Mouse (Mus musculus) limb, embryonic 11.5 days (tissue): ENCODE measurements around the gene Tatdn2. TPM values are rescaled to one million over a fixed set of nuclear protein-coding genes. Genes with fewer than 3 reads are reported as not detected.

Source experiments
- ATAC-seq: fragments of 200-750 bp; cut with Nextera tagmentation; 2 replicates; pipeline ENCODE4 v1.8.0; 2017; ENCODE audit warnings: low read depth; ENCODE audit not compliant: insufficient number of reproducible peaks, low FRiP score, low TSS enrichment
- DNase-seq: peaks from one replicate; pipeline ENCODE4 v3.0.0-alpha.2; 2015; ENCODE audit warnings: low spot score
- H3K27ac ChIP-seq: fragments of 300-500 bp; sonication (generic); replicated peaks from 2 replicates; pipeline ENCODE4 v1.5.1; 2014; ENCODE audit warnings: low read depth, mild to moderate bottlenecking, low read length
- H3K27me3 ChIP-seq: fragments of 300-500 bp; sonication (generic); 2 replicates; pipeline ENCODE4 v1.6.1; 2014; ENCODE audit warnings: mild to moderate bottlenecking, low read length, mixed read lengths; ENCODE audit not compliant: control insufficient read depth, insufficient read depth
- H3K36me3 ChIP-seq: fragments of 300-500 bp; sonication (generic); 2 replicates; pipeline ENCODE4 v1.6.1; 2014; ENCODE audit warnings: mild to moderate bottlenecking, low read length, moderate library complexity, mixed read lengths; ENCODE audit not compliant: control insufficient read depth, insufficient read depth
- H3K4me1 ChIP-seq: fragments of 300-500 bp; sonication (generic); 2 replicates; pipeline ENCODE4 v1.6.1; 2014; ENCODE audit warnings: low read length, mixed read lengths; ENCODE audit not compliant: control insufficient read depth, insufficient read depth
- H3K4me2 ChIP-seq: fragments of 300-500 bp; sonication (generic); 2 replicates; pipeline ENCODE4 v1.6.1; 2014; ENCODE audit warnings: low read depth, mild to moderate bottlenecking, moderate library complexity; ENCODE audit not compliant: severe bottlenecking
- H3K4me3 ChIP-seq: fragments of 300-500 bp; sonication (generic); 2 replicates; pipeline ENCODE4 v1.5.1; 2014; ENCODE audit warnings: low read depth, low read length
- H3K9ac ChIP-seq: fragments of 300-500 bp; sonication (generic); 2 replicates; pipeline ENCODE4 v1.6.1; 2014; ENCODE audit warnings: mild to moderate bottlenecking, low read length
- H3K9me3 ChIP-seq: fragments of 300-500 bp; sonication (generic); 2 replicates; pipeline ENCODE4 v1.6.1; 2016; ENCODE audit warnings: low read length; ENCODE audit not compliant: control insufficient read depth
- WGBS: fragments of 180-500 bp; shearing (Covaris S2); extraction: QIAGEN DNeasy Blood & Tissue Kit; methylation state at CpG from one replicate; pipeline ENCODE4 v1.1.7; 2014; 5-methylcytosine and 5-hydroxymethylcytosine counted together
- polyA plus RNA-seq: library from polyadenylated mRNA; unstranded; fragments of >200 nt; fragmentation: Nextera tagmentation; extraction: Ambion mirVana; gene quantifications from 2 replicates; pipeline ENCODE4 v1.2.1, GENCODE M21; 2014

Tatdn2 gene
- polyA plus RNA-seq, 1 experiment from 2014 or later = 1.1 TPM

DNA sequence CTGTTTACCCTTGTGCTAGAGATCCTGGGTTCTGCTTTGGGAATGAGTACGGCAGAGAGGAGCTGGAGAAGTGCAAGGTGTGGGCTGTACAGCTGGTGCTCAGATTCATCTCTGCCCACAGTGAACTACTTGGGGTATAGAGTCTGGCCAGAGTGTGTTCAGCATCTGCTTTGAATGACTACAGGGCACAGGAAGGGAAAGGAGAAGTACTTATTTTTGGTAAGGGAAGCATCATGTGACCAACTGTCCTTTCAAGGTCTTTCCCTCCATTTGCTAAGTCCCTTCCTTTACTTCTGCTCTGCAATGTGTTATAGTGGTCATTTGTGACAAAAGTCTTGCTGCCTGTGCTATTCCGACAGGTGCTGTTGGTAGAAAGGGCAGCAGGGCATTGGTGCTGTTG is 17.4 kb downstream of the Tatdn2 start:
- Histone ChIP-seq H3K4me3 (no peak overlapping the region), H3K27me3 (no peaks in the 10 kb centered on the region), H3K4me1 (no peaks in the 10 kb centered on the region), H3K9me3 (no peaks in the 10 kb centered on the region), H3K27ac (no peak overlapping the region), H3K9ac (no peak overlapping the region), H3K36me3 (peaks cover 25% of the 10 kb centered on the region), H3K4me2 (no peak overlapping the region)
- 95% methylated on average over 2 of the region's 2 CpGs for WGBS
- ATAC-seq (no peak), DNase-seq (no peak)

DNA sequence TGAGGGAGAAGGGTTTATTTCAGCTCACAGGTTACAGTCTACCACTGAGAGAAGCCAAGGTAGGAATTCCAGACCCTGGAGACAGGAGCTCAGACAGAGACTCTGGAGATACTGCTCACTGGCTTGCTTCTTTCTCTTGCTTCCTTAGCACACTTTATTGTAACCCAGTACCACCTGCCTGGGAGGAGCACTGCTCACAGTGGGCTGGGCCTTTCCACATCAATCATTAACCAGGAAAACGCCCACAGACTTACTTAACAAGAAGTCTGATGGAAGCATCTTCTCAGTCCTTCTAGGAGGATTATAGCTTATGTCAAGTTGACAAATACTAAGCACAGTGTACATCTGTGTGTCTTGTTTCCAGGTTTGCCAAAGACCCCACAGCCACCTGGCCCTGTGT is 17.9 kb downstream of the Tatdn2 start:
- Histone ChIP-seq H3K27ac (no peak overlapping the region), H3K4me2 (no peak overlapping the region), H3K4me1 (no peaks in the 10 kb centered on the region), H3K9me3 (no peaks in the 10 kb centered on the region), H3K27me3 (no peaks in the 10 kb centered on the region), H3K4me3 (no peak overlapping the region), H3K9ac (no peak overlapping the region), H3K36me3 (peaks cover 21% of the 10 kb centered on the region)
- WGBS = 84% methylated on average over 1 of the region's 1 CpGs
- ATAC-seq = no peak
- no peak for DNase-seq

DNA sequence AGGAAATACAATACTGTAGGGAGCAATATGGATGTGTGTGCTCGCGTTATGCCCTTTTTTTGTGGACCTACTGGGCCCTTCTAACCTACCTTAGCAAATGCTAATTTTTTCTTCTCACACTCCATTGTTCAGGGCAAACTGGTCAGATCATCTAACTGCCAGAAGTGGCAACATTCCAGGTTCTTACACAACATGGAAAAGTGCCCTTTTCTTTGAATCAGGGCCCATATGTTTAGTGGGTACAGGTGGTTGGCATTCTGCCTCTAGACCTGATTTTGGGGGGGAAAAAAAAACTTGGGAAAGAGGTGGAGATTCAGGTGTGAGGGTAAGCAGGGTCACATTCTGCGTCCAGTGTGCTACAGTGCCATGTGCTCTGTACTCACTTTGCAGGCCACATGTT is 20.7 kb downstream of the Tatdn2 start:
- H3K9ac ChIP-seq = no peak overlapping the region
- peaks cover 7% of the 10 kb centered on the region for H3K36me3 ChIP-seq
- DNase-seq (no peak), ATAC-seq (no peak)
- no peak overlapping the region for H3K4me2 ChIP-seq
- H3K4me3 ChIP-seq = no peak overlapping the region
- H3K4me1 ChIP-seq = no peaks in the 10 kb centered on the region
- H3K27me3 ChIP-seq = no peaks in the 10 kb centered on the region
- no peak overlapping the region for H3K27ac ChIP-seq
- 90% methylated on average over 3 of the region's 3 CpGs for WGBS
- H3K9me3 ChIP-seq = no peaks in the 10 kb centered on the region

DNA sequence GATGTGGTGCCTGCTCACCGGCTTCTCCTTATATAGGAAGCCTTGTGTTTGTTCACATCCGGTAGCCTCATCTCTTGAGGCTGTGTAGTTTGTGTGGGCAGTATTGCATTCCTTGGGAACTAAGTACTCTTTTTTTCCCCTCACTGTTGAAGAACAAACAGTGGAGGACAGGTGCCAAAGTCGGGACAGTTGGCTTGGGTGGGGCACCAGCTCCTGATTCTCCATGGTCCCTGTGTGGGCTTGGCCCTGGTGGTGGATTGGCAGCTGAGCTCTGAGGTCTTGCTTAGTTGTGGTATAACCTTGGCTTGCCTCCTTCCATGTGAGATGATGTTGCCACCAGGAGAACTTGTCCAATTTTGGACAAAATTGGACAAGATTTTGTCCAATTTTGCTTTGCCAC is 23.0 kb downstream of the Tatdn2 start, which contains the start of gene Ghrl:
Gene Ghrl (minus strand): TSS at position 3 of the 400 bp plus-strand sequence.
- DNase-seq = no peak
- Histone ChIP-seq H3K27me3 (no peaks in the 10 kb centered on the region), H3K4me3 (no peak within 1 kb of the TSS), H3K27ac (no peak within 1 kb of the TSS), H3K9me3 (no peaks in the 10 kb centered on the region), H3K4me2 (no peak within 1 kb of the TSS), H3K9ac (no peak within 1 kb of the TSS), H3K36me3 (peaks cover 5% of the 10 kb centered on the region), H3K4me1 (no peaks in the 10 kb centered on the region)
- 94% methylated on average over 3 of the region's 3 CpGs for WGBS
- ATAC-seq = no peak

DNA sequence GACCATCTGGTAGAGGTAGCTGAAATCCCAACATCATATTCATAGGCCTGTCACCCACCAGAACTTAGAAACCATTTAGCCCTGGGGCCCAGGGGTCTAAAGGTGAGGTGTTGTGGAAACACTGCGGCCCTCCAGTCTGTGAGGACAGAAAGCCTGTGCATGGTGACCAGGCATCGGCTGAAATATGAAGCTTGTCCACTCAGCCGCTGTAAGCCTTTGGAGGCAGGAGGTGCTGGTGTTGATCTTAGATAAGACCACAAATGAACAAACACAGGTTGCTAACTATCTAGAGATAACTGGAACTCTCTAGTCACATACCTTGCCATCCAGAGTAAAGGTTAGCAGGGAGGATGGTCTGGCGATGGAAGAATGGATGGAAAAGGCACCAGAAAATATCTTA is 24.2 kb downstream of the Tatdn2 start:
- H3K9me3 ChIP-seq = no peaks in the 10 kb centered on the region
- no peak overlapping the region for H3K4me2 ChIP-seq
- H3K9ac ChIP-seq = no peak overlapping the region
- no peak for DNase-seq
- WGBS = 90% methylated on average over 4 of the region's 4 CpGs
- no peaks in the 10 kb centered on the region for H3K27me3 ChIP-seq
- no peak overlapping the region for H3K27ac ChIP-seq
- no peaks in the 10 kb centered on the region for H3K4me1 ChIP-seq
- H3K36me3 ChIP-seq = peaks cover 4% of the 10 kb centered on the region
- ATAC-seq = no peak
- H3K4me3 ChIP-seq = no peak overlapping the region

DNA sequence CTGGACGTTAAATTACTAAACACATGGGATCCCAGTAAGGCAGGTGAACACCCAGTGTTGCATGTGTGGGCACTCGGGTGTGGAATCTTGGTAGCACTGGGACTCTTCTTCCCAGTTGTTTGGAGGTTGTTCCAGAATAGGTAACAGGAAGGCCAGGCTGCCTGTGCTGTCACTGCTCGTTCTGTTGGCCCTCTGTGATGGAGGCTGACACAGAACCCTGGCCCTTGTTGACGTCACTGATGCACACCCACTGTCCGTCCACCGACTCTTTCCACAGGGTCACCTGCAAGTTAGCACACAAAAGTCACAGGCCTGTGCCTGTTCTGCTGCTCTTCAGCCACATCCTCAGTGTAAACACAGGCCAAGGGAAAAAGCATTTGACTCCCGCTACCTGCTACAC is 31.3 kb downstream of the Tatdn2 start:
- no peaks in the 10 kb centered on the region for H3K27me3 ChIP-seq
- H3K4me1 ChIP-seq = no peaks in the 10 kb centered on the region
- DNase-seq = no peak
- H3K27ac ChIP-seq = no peak overlapping the region
- no peak overlapping the region for H3K4me3 ChIP-seq
- no peak overlapping the region for H3K9ac ChIP-seq
- H3K36me3 ChIP-seq = peaks cover 26% of the 10 kb centered on the region
- H3K9me3 ChIP-seq = no peaks in the 10 kb centered on the region
- ATAC-seq = no peak
- H3K4me2 ChIP-seq = no peak overlapping the region
- WGBS = 90% methylated on average over 7 of the region's 7 CpGs

DNA sequence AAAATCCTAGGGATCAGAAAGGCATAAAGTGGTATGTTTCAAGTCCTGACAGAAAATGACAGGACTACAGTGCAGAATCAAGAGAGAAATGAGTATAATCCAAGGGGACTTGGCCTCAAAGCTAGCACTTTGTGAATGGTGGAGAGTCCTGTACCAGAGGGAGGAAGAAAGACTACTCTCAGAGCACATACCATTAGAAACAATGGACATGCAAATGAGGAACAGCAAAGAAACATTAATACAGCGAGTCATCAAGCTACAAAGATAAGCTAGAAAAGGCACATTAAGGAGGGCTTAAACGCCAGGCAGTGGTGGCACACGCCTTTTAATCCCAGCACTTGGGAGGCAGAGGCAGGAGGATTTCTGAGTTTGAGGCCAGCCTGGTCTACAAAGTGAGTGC is 34.4 kb downstream of the Tatdn2 start:
- H3K9ac ChIP-seq = no peak overlapping the region
- no peak overlapping the region for H3K4me2 ChIP-seq
- H3K27ac ChIP-seq = no peak overlapping the region
- H3K27me3 ChIP-seq = no peaks in the 10 kb centered on the region
- no peaks in the 10 kb centered on the region for H3K9me3 ChIP-seq
- no peaks in the 10 kb centered on the region for H3K4me1 ChIP-seq
- DNase-seq = no peak
- peaks cover 36% of the 10 kb centered on the region for H3K36me3 ChIP-seq
- no peak overlapping the region for H3K4me3 ChIP-seq
- no peak for ATAC-seq
- 92% methylated on average over 3 of the region's 3 CpGs for WGBS

DNA sequence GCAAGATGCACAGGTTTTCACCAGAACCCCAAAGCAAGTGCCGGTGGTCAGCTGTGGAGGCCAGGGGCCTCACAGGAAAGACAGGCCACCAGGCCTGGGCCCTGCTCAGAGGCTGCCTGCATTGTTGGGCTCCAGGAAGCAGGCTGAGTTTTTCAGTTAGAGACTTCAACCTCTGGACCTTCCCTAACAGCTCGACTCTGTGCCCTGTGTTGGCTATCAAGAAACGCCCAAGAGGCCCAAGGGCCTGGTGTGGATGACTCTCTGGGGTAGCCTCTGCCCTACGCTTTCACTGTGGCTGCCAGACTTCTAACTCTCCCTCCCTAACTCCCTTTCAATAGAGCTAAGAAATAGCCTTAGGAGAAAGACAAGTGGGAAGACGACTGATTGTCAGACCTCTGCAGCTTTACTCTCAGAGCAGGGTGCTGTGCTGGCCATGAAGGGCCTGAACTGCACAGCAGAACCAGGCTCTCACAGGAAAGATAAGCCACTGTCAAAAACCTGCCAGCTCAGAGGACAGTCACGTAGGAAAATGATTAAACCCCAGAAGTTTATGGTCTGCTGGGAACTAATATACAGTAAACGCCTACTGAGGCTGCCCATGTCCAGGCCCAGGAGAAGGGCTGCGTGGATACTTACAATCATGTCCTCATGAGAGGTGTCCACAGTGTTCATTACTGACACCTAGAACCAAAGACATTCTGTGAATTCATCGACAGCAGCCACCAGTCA is 40.6 kb downstream of the Tatdn2 start:
- H3K9me3 ChIP-seq = no peaks in the 10 kb centered on the region
- WGBS = 89% methylated on average over 9 of the region's 9 CpGs
- H3K27ac ChIP-seq = no peak overlapping the region
- H3K27me3 ChIP-seq = no peaks in the 10 kb centered on the region
- no peak overlapping the region for H3K9ac ChIP-seq
- H3K4me2 ChIP-seq = no peak overlapping the region
- ATAC-seq (no peak), DNase-seq (no peak)
- no peak overlapping the region for H3K4me3 ChIP-seq
- H3K36me3 ChIP-seq = peaks cover 17% of the 10 kb centered on the region
- no peaks in the 10 kb centered on the region; the same call in 1 of the 2 replicates for H3K4me1 ChIP-seq
